Mouse (Mus musculus): Measurements from ENCODE around the gene Cgas.

DNA sequence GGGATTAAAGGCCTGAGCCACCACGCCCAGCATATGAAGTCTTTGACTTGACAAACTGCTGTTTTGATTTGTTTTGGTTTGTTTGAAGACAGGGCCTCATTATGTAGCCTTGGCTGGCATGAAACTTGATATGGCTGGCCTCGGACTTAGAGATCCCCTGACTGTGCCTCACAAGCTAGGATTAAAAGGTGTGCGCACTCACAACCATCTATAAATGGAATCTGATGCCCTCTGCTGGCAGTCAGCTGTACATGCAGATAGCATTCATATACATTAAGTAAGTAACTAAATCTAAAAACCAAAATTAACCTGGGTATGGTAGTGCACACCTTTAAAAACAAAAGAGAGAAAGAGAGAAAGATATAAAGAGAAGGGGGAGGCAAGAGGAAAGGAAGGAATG lies 57.1 kb downstream of the Cgas start:
- TF ChIP-seq CTCF (conservative IDR thresholded peaks at IDR 0.05; ENCODE audit: low read length): peak; percentile 80
- no peak for TF ChIP-seq NANOG (IDR thresholded peaks at IDR 0.05; ENCODE audit: borderline replicate concordance, low read length)
- TF ChIP-seq POU5F1 (IDR thresholded peaks at IDR 0.05; ENCODE audit: borderline replicate concordance, low read length): no peak

Measured in E14TG2a.4 (cell line).